Mouse (Mus musculus) layer of hippocampus, adult 18-20 months (tissue): Measurements from ENCODE around the gene Cd33. TPM values are rescaled to one million over a fixed set of nuclear protein-coding genes. Genes with fewer than 3 reads are reported as not detected.

Source experiments
- DNase-seq, 2 experiments: peaks; one replicate each; pipeline ENCODE4 v3.0.0; 2022; ENCODE audit warnings: low spot score in 2 of 2
- total RNA-seq, 2 experiments: library from RNA; stranded (reverse); gene quantifications; 2 replicates each; pipeline ENCODE4 v1.2.3; 2021

The Cd33 gene
- total RNA-seq, 2 experiments from 2014 or later = 2.9 to 4.6 TPM

DNA sequence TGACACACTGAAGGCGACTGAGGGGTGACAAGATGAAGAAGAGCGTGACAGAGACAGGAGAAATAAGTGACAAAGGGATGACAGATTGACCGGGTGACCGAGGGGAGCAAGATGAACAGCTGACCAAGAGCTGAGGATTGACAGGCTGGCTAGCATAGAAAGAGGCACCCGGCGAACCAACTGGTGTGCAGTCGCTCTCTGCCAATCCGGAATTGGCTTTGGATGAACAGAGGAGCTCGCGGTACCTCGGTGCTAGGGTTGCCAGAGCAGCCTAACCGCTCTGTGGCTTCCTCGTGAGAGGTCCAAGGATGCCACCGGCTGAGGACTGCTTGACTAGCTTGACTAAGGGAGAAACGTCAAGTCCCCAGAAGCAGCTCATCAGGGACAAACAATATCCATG, 25.9 kb downstream of the Cd33 start:
- peak in 1 of 2 experiments; percentile 14 for DNase-seq

DNA sequence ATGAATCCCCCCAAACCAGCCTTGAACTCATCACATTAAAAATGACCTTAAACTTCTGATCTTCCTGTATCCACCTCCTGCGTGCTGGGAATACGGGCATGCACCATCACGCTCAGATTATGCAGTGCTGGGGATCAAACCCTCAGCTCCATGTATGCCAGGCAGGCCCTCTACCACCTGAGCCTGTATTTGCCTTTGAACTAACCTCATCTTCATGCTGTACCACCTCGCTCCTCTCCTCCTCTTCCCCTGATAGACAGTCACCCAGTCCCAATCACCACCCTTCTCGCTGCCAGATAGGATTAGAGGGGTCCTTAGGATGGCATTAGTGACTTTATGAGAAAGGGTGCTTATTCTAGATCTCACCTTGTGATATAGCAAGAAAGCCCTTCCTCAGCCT, 29.2 kb downstream of the Cd33 start:
- no peak for DNase-seq

DNA sequence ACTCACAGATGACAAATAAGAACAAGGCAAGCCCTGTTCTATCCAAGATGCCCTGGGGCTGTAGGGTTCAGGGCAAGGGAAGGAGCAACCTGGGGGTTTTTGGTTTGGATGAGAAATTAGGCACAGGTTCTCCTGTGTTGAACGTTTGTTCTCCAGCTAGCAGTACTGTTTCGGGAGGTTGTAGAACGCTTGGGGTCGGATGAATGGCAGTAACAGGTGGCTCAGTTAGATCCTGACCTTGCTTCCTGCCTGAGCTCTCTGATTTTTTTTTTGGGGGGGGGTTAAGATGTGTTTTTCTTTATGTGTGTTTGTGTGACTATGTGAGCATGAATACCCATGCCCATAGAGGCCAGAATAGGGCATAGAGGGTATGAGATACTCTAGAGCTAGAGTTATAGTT, 31.7 kb downstream of the Cd33 start:
- DNase-seq = no peak

DNA sequence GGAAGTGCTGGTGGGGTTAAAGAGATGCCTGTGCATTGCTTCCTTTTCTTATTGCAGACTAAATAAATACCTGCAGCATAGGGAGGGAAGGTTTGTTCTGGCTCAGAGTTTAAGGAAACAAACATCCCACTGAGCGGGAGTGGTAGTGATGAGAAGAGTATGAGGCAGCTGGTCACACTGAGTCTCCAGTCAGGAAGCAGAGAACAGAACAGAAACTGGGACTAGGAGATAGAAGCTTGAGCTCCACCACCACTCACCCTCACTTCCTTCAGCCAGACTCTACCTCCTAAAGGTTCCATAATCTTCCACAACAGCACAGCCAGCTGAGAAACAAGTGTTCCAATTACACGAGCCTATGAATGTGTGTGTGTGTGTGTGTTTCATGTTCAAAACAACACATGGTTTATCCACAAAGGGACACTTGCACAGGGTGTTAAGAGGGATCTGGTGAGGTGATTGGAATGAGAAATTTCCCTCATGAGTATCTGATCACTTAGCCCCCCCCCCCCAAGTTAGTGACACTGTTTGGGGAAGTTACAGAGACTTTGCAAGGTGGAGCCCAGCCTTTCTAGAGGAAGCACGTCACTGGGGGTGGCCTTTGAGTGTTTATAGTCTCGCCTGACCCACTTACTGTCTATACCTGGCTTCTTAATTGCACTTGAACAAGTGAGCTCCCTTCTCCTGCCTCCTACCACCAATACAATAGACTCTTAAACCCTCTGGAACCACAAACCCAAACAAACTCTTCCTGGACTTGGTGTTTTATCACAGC, 32.3 kb downstream of the Cd33 start:
- no peak for DNase-seq

DNA sequence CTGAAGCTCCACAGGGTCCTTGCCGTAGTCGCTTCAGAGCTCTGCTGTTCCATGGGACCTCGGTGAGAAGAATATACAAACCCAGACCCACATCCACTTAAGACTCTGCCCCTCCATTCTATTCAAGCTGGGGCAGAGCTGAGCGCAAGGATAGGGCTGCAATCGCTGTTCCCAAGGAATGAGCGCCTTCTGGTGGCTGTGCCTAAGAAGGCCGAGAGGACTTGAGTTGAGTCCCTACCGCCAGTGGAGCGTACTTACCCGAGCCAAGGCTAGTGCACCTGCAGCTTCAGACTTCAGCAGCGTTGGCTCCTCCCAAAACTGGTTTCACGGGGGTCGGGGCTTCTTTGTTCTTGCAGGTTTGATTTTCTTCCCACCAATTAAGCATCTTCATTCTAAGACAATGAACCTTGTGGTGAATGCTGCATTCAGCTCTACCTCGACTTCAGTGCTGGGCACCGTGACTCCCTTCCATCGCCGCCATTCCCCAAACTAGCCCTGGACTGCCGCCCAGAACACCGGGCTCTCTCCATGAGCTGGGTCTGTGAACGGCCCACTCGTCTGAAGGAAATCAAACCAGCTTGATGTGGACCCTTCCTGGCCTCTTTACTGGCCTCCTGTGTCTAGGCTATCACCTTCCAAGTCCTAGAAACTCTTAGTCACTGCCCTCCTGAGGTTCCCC, 48.7 kb downstream of the Cd33 start:
- DNase-seq = peak; percentile 36 to 78

DNA sequence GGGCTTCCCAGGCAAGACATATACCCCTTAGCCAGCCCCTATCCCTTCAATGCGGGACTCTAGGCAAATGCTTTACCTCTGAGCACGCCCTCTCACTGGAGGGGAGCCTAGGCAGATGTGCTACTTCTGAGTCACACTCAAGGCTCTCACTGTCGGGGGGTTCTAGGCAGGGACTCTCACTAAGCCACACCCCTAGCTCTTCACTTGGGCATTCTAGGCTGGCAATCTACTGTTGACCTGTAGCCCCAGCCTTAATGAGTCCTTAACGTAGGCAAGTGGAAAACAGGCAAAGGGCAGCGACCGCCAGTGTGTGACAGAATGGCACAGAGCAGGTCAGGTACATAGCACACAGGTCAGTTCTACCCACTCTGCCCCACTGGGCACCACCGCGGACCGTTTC, 53.4 kb downstream of the Cd33 start:
- no peak for DNase-seq

DNA sequence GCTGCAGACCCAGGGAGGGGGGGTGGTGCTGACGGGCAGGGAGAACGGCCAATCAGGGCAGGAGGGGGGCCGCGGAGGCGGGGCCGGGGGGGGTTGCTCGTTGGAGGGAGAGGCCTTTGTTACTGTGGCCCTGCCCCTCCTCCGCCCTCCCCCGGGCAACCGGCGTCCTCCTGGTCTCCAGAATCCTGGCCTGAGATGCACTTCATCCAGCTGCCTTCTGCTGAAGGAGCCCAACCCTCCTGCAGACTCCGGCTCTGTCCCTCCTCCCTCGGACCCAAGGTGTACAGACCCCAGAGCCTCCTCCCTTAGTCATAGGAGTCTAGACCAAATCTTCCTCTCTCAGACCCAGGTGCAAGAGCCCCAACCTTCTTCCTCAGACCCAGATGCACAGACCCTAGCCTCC, 54.0 kb downstream of the Cd33 start:
- DNase-seq = peak; percentile 58 to 75

DNA sequence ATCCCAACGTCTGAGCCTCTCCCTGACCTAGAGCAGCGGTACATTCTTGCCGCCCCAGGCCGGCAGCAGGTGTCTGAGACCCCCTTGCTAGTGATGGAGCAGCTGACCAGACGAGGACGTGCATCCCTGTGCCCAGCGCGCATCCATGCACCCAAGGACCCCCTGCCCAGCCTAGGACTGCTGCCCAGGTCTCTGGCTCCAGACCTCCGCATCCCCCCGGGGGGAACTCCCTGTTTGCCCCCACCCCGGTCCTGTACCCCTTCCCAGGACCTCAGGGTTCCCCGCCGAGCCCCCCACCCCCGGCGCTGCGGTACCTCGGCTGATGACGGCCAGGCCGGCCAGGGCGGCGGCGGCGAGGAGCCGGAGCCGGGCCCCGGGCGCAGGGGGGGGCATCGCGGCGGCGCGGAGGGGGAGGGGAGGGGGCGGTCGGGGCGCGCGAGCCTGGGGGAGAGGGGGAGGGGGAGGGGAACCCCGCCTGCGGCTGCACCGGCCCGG, 54.5 kb downstream of the Cd33 start, which contains the start of gene Iglon5:
TSS of gene Iglon5 (minus strand) at position 445 of the 495 bp plus-strand sequence.
- no peak for DNase-seq

DNA sequence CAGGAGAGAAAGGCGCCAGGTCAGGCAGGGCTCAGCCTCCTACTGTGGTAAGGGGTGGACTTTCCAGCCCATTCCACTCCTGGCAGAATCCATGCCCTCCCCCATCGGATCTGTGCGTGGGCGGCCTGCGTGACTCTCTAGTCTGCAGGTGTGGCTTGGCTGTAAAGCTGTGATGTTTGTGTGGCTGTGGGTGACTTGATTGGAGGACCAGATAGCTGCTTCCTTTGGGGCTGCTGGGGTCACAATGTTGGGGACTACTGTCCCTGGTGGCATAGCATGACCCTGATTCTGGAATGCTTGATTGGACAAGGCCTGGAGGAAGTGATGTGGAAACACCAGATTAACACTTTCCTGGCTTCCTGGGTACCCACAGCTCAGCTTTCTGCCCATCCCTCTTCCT, 55.6 kb downstream of the Cd33 start:
- peak in 1 of 2 experiments; percentile 23 for DNase-seq

DNA sequence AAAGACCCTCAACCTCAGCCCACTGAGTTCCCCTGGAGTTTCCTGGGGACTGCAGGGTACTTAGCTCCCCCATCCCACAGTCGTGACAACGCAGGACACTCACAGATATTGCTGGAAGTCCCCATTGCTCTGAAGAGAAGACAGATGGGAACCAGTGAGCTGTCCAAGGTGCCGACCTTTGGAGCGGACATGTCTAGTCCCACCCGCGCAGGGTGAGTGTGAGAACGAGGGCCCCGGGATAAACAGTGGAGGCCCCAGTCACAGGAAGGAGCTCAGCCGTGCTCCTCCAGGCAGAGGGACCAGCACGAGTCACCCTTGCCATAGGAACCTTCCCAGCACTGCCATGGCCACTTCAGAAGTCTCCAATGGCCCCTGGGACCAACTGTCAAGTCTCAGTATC, 61.0 kb downstream of the Cd33 start:
- DNase-seq = no peak

DNA sequence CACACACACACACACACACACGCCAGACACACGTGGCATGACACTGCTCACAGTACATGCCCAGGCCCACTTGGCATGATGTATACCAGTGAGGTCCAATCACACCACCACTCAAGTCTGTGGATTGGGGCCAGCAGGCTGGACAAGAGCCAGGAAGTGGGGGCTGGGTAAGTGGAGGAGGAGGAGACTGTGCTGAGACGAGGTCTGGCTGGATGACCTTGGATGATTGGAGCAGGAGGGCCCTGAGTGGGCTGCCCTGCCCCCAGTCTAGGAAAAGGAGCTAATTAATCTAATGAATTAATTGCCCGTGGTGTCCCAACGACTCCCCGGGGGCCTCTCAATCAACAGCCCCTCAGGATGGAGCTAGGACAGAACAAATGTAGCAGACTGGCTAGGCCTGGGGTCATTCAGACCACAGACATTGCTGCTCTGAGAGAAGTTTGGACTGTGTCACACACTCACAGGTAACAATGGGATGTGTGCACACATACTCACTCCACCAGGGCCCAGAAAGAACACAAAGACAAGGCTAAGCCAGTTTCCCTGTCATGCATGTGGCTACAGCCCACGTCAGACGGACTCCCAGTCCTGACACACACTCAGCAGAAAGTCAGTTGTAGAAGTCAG, 62.0 kb downstream of the Cd33 start:
- no peak for DNase-seq

DNA sequence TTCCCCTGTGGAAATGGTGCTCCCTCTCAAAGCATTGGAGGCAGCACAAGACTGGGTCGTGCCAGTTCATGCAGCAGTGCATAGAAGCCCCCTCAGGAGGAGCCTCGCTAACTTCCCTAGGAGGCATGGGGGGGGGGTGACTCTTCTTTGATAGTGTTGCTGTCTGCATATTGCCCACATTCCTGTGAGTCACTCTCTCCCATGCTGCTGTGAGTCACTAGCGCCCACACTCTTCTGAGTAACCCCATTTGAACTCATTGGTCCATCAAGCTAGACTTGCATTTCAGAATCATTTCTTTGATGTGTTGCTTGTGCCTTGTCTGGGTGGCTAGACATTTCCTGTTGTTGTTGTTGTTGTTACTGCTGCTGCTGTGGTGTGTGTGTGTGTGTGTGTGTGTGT, 63.0 kb downstream of the Cd33 start:
- DNase-seq = peak; percentile 64 to 80

DNA sequence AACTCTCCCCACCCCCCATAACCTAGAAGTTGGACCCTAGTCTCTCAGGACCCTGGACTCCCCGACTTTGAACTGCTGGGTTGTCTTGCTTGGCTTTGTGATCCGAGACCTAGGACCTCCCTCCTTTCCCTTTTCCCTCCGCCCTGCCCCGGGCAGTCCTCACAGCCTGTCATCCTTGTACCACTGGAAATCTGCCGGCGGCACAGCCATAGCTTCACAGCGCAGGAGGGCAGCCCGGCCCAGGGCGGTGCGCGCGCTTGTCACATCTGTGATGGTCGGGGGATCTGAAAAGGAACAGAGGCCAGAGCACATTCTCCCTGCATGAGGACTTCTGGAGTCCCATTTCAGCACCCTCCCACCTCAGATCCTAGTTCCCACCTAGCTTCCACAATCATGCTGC, 67.9 kb downstream of the Cd33 start:
- no peak for DNase-seq

DNA sequence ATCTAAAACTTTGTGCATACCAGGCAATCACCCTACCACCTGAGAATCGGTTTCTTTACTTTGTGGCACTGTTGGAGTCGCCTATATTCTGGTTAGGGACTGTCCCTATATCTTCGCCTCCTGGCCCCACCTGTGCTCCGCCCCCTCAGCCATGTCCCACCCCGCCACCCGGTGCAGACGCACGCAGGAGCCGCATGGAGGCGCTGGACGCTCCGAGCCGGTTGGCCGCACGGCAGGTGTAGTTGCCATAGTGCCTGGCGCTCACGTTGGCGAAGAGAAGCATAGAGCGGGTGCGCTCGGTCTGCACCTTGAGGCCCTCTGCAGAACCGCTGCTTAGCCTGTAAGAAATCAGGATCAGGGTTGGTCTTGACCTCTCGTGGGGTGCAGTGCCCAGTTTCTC, 68.5 kb downstream of the Cd33 start:
- DNase-seq = no peak

Other genes starting within 250 kb of the Cd33 start
- gene Zfp715, start 231.1 kb downstream of the Cd33 start, total RNA-seq = 10 to 100 TPM; 20.9 to 22.5 TPM
- 1 to 10 TPM; 1.1 to 1.3 TPM for gene Siglecf, start 193.1 kb downstream of the Cd33 start, total RNA-seq
- not detected for gene Siglecg, start 136.2 kb downstream of the Cd33 start, total RNA-seq
- gene Lim2, start 116.8 kb downstream of the Cd33 start, total RNA-seq = not detected
- not detected for gene Nkg7, start 107.4 kb downstream of the Cd33 start, total RNA-seq
- not detected for gene Cldnd2, start 103.6 kb downstream of the Cd33 start, total RNA-seq
- 10 to 100 TPM; 72.8 to 74.5 TPM for gene Etfb, start 100.3 kb downstream of the Cd33 start, total RNA-seq
- 1 to 10 TPM in 1 of 2 experiments, under 1 TPM in 1; 0.82 to 1.1 TPM for gene Gm45233, start 100.3 kb downstream of the Cd33 start, total RNA-seq
- gene Vsig10l, start 81.3 kb downstream of the Cd33 start, total RNA-seq = 1 to 10 TPM; 2.6 to 2.7 TPM
- 10 to 100 TPM; 21.4 to 23.2 TPM for gene Iglon5, start 54.4 kb downstream of the Cd33 start, total RNA-seq
- not detected for gene 4931406B18Rik, start 38.5 kb downstream of the Cd33 start, total RNA-seq
- gene Zfp658, start 17.8 kb upstream of the Cd33 start, total RNA-seq = 1 to 10 TPM; 5.5 to 6.9 TPM
- gene Zfp719, start 35.2 kb upstream of the Cd33 start, total RNA-seq = 10 to 100 TPM; 18.5 to 19.1 TPM
- under 1 TPM in 1 of 2 experiments, not detected in 1; 0.15 TPM for gene Zfp819, start 62.7 kb upstream of the Cd33 start, total RNA-seq
- under 1 TPM in 1 of 2 experiments, not detected in 1; 0.15 TPM for gene Ceacam18, start 90.3 kb upstream of the Cd33 start, total RNA-seq
- gene Siglece, start 115.7 kb upstream of the Cd33 start, total RNA-seq = 1 to 10 TPM; 1.2 to 1.5 TPM
- gene Ctu1, start 127.6 kb upstream of the Cd33 start, total RNA-seq = 10 to 100 TPM; 10.5 to 10.6 TPM
- gene Klk14, start 146.0 kb upstream of the Cd33 start, total RNA-seq = not detected
- gene Klk13, start 168.1 kb upstream of the Cd33 start, total RNA-seq = not detected
- not detected for gene Klk12, start 224.5 kb upstream of the Cd33 start, total RNA-seq
- gene Klk11, start 230.2 kb upstream of the Cd33 start, total RNA-seq = not detected
- gene Klk10, start 236.6 kb upstream of the Cd33 start, total RNA-seq = 1 to 10 TPM; 1.2 to 1.5 TPM
- not detected for gene Klk9, start 247.5 kb upstream of the Cd33 start, total RNA-seq